Comparison of ENCODE assay signal across 10 mouse cellular contexts in the genomic region with DNA sequence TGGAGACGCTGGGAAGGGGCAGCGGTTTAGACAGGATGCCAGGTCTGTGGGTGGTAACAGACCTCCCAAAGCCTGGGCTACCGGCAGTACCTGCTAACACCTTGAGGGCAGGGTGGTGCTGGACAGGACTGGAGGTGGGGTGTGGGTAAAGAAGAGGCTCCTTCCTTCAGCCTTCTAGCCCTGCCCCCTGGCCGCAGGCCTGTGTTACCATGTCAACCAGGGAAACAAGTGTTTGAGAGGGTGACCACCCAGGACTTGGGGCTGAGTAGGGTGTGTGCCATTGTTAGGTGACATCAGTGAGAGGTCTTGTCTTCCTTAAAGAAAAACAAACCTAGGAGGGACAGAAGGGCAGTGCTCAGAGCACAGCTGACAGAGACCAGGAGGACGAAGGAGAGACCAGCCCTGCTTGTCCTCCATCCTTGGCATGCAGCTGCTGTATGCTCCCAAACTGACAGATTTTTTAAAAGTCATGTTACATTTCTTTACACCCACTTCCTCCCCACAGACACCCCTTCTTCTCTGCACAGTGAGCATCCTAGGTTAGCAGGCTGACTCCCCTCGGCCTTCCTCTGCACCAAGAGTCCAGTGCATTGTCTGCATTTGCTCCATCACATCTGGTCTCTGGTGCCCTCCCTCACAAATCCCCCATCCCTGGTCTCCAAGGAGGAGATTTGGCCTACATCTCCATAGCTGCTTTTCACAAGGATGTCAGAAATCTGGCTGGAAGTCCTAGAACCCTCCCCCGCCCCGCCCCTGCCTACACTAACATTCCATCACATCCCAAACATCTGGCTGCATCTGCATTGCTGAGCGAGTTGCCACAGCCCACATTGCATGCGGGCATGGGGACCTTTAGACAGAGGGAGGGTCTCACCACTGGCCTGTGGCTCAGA.
A peak's percentile ranks its signal among the peaks of the same experiment; 100 is the strongest.
DNase-seq lines count a peak whose midpoint lies in the region; ATAC-seq and TF ChIP-seq lines count a peak whose summit lies in the region.
"Had no signal": no experiment of that assay in that cellular context is flagged by ENCODE, and none has a peak within 500 bp of the region (broad histone marks: within the 10 kb centered on the region; RNA-seq: fewer than 3 reads in every experiment).

No protein-coding gene starts in this region.

- peak; percentile 53 for DNase-seq in gastrocnemius, adult 2 months
- no peak for DNase-seq in gastrocnemius, postnatal 25 days
- DNase-seq in layer of hippocampus, adult 2 months (ENCODE audit: low spot score in 2 of 2): no peak
- no peak for DNase-seq in layer of hippocampus, postnatal 36 days
- DNase-seq in R1 (ENCODE audit: low read depth, low spot score): peak; percentile 33
- peak; percentile 37 for DNase-seq in limb, embryonic 10.5 days (ENCODE audit: low spot score)
- DNase-seq in thymus, postnatal 10 days (ENCODE audit: low spot score in 2 of 2): no peak
- DNase-seq: kidney, adult 9 months; midbrain, embryonic 14.5 days had no signal

- H3K4me1 ChIP-seq in limb, embryonic 10.5 days: peaks cover 31% of the 10 kb centered on the region
- H3K4me1 ChIP-seq in forebrain, embryonic 12.5 days: peaks cover 8% of the 10 kb centered on the region; the same call in 1 of the 2 replicates

- no peaks in the 10 kb centered on the region for H3K9me3 ChIP-seq in limb, embryonic 10.5 days (replicated peaks)
- no peaks in the 10 kb centered on the region for H3K9me3 ChIP-seq in forebrain, embryonic 12.5 days

- intact Hi-C loops in gastrocnemius, adult 2 months (cut with DNase I): loop anchor here (5.0 kb wide), 2 partner anchors 450 to 540 kb away; no protein-coding TSS in a partner anchor

- 56% methylated on average over 10 of the region's 10 CpGs for WGBS in limb, embryonic 10.5 days
- 50% methylated on average over 10 of the region's 10 CpGs for WGBS in forebrain, embryonic 12.5 days

- H3K27me3 ChIP-seq in limb, embryonic 10.5 days (ENCODE audit: low read depth, poor library complexity, severe bottlenecking): no peaks in the 10 kb centered on the region
- H3K27me3 ChIP-seq in forebrain, embryonic 12.5 days: no peaks in the 10 kb centered on the region

- no peak overlapping the region for H3K4me3 ChIP-seq in gastrocnemius, adult 2 months
- H3K4me3 ChIP-seq in layer of hippocampus, adult 2 months: no peak overlapping the region
- no peak overlapping the region for H3K4me3 ChIP-seq in limb, embryonic 10.5 days
- H3K4me3 ChIP-seq in forebrain, embryonic 12.5 days (replicated peaks): no peak overlapping the region

- no peaks in the 10 kb centered on the region for H3K36me3 ChIP-seq in limb, embryonic 10.5 days
- H3K36me3 ChIP-seq in forebrain, embryonic 12.5 days (replicated peaks): no peaks in the 10 kb centered on the region

- H3K27ac ChIP-seq in gastrocnemius, adult 2 months: no peak overlapping the region
- peak overlapping the region; percentile 39; the same call in 1 of the 2 replicates for H3K27ac ChIP-seq in layer of hippocampus, adult 2 months
- 0 out of 2 replicates have a peak overlapping the region, but pooled peaks have one; percentile 22 for H3K27ac ChIP-seq in limb, embryonic 10.5 days
- no peak overlapping the region for H3K27ac ChIP-seq in forebrain, embryonic 12.5 days

- ATAC-seq in forebrain, embryonic 12.5 days (ENCODE audit: low FRiP score): no peak

- TF ChIP-seq CTCF in gastrocnemius, adult 2 months (IDR thresholded peaks at IDR 0.05): no peak
- no peak for TF ChIP-seq CTCF in layer of hippocampus, adult 2 months (conservative IDR thresholded peaks at IDR 0.05)

- no peak overlapping the region for H3K9ac ChIP-seq in forebrain, embryonic 12.5 days

- H3K4me2 ChIP-seq in forebrain, embryonic 12.5 days: no peak overlapping the region

Comparison
In these comparisons a context has a peak if more than half of its experiments do, and no peak if none do; other contexts are left out.
1. DNase-seq: peak in gastrocnemius, adult 2 months (single experiment), R1 (single experiment) and limb, embryonic 10.5 days (single experiment); none in gastrocnemius, postnatal 25 days (single experiment), layer of hippocampus, adult 2 months (0 of 2), layer of hippocampus, postnatal 36 days (0 of 2) and thymus, postnatal 10 days (0 of 2).
2. H3K27ac ChIP-seq: peak in layer of hippocampus, adult 2 months (single experiment) and limb, embryonic 10.5 days (single experiment); none in gastrocnemius, adult 2 months (single experiment) and forebrain, embryonic 12.5 days (single experiment).